Mouse (Mus musculus) right cerebral cortex, postnatal 14 days (tissue): ENCODE data around the gene Pcyt1a.

Experiments used
- DNase-seq: peaks from one replicate; pipeline ENCODE4 v3.0.0; 2022

Gene Pcyt1a

GRCm38 (mm10) chr16:32430474-32431046, at the start of gene Pcyt1a:
TSS of gene Pcyt1a (plus strand) at chr16:32430921.
- DNase-seq = peak; percentile 89

- DNase-seq = no peak
Observed at GRCm38 (mm10) chr16:32382901-32383300, 47.8 kb upstream of the Pcyt1a start.

- DNase-seq = no peak
Observed at GRCm38 (mm10) chr16:32384885-32385284, 45.8 kb upstream of the Pcyt1a start.

GRCm38 (mm10) chr16:32386826-32387225, 43.9 kb upstream of the Pcyt1a start:
- no peak for DNase-seq

- DNase-seq = no peak
Observed at GRCm38 (mm10) chr16:32389049-32389448, 41.7 kb upstream of the Pcyt1a start.

GRCm38 (mm10) chr16:32389841-32390240, 40.9 kb upstream of the Pcyt1a start:
- no peak for DNase-seq

- no peak for DNase-seq
Observed at GRCm38 (mm10) chr16:32390882-32391281, 39.8 kb upstream of the Pcyt1a start.

- no peak for DNase-seq
Observed at GRCm38 (mm10) chr16:32395679-32396540, 34.8 kb upstream of the Pcyt1a start.

GRCm38 (mm10) chr16:32396541-32396835, 34.2 kb upstream of the Pcyt1a start:
- no peak for DNase-seq

- no peak for DNase-seq
Observed at GRCm38 (mm10) chr16:32398206-32398605, 32.5 kb upstream of the Pcyt1a start.

- no peak for DNase-seq
Observed at GRCm38 (mm10) chr16:32400267-32400666, 30.5 kb upstream of the Pcyt1a start, which contains the start of gene Tm4sf19. TSS of gene Tm4sf19 (plus strand) at chr16:32400506.

GRCm38 (mm10) chr16:32401335-32401965, 29.3 kb upstream of the Pcyt1a start:
- no peak for DNase-seq

- no peak for DNase-seq
Observed at GRCm38 (mm10) chr16:32402818-32403217, 27.9 kb upstream of the Pcyt1a start.

GRCm38 (mm10) chr16:32405716-32406115, 25.0 kb upstream of the Pcyt1a start:
- no peak for DNase-seq

GRCm38 (mm10) chr16:32406671-32407070, 24.1 kb upstream of the Pcyt1a start:
- DNase-seq = no peak

GRCm38 (mm10) chr16:32407730-32408129, 23.0 kb upstream of the Pcyt1a start:
- DNase-seq = no peak

GRCm38 (mm10) chr16:32417457-32417856, 13.3 kb upstream of the Pcyt1a start:
- DNase-seq = no peak

GRCm38 (mm10) chr16:32419517-32420483, 10.9 kb upstream of the Pcyt1a start, which contains the start of gene Tctex1d2:
TSS of gene Tctex1d2 (plus strand) at chr16:32419702.
- peak; percentile 94 for DNase-seq

- no peak for DNase-seq
Observed at GRCm38 (mm10) chr16:32427506-32427905, 3.2 kb upstream of the Pcyt1a start.

- DNase-seq = no peak
Observed at GRCm38 (mm10) chr16:32431047-32431591, 398 bp downstream of the Pcyt1a start.

GRCm38 (mm10) chr16:32431926-32432325, 1.2 kb downstream of the Pcyt1a start:
- DNase-seq = no peak

GRCm38 (mm10) chr16:32433138-32433537, 2.4 kb downstream of the Pcyt1a start:
- no peak for DNase-seq
